Comparison of ENCODE assay signal across 12 mouse cellular contexts in genomic region chr1:92113243-92114009, GRCm38 (mm10).
DNase-seq lines count a peak whose midpoint lies in the region; ATAC-seq and TF ChIP-seq lines count a peak whose summit lies in the region.
"Had no signal": no experiment of that assay in that cellular context is flagged by ENCODE, and none has a peak within 500 bp of the region (broad histone marks: within the 10 kb centered on the region; RNA-seq: fewer than 3 reads in every experiment).

No protein-coding gene starts in this region.

- H3K9ac ChIP-seq in heart, embryonic 13.5 days, result no peak overlapping the region
- no peak overlapping the region for H3K9ac ChIP-seq in ES-Bruce4 (ENCODE audit: low read depth, poor library complexity, severe bottlenecking)
- H3K9ac ChIP-seq in lung, embryonic 14.5 days, result no peak overlapping the region
- H3K9ac ChIP-seq: embryonic facial prominence, embryonic 15.5 days had no signal

- no peak for TF ChIP-seq EP300 in ES-Bruce4 (IDR thresholded peaks at IDR 0.05; ENCODE audit: insufficient read depth, low read depth, low read length)

- H3K36me3 ChIP-seq in heart, embryonic 13.5 days, result no peaks in the 10 kb centered on the region
- H3K36me3 ChIP-seq in ES-Bruce4 (ENCODE audit: control insufficient read depth, insufficient read depth, low read length, poor library complexity, severe bottlenecking), result 0 out of 2 replicates have a peak, but pooled peaks cover 2% of the 10 kb centered on the region
- no peaks in the 10 kb centered on the region for H3K36me3 ChIP-seq in lung, embryonic 14.5 days (ENCODE audit: insufficient read depth)
- H3K36me3 ChIP-seq: embryonic facial prominence, embryonic 15.5 days had no signal

- H3K4me2 ChIP-seq in heart, embryonic 13.5 days, result no peak overlapping the region
- no peak overlapping the region for H3K4me2 ChIP-seq in lung, embryonic 14.5 days
- H3K4me2 ChIP-seq: embryonic facial prominence, embryonic 15.5 days had no signal

- no peak for ATAC-seq in heart, embryonic 13.5 days (ENCODE audit: extremely low read depth, insufficient number of reproducible peaks, low FRiP score, low TSS enrichment)
- ATAC-seq in lung, embryonic 14.5 days (ENCODE audit: insufficient read depth), result peak; percentile 87

- TF ChIP-seq POLR2A in ES-Bruce4 (IDR thresholded peaks at IDR 0.05; ENCODE audit: insufficient read depth, low read length), result no peak

- no peaks in the 10 kb centered on the region for H3K27me3 ChIP-seq in heart, embryonic 13.5 days (replicated peaks)
- H3K27me3 ChIP-seq in ES-Bruce4 (ENCODE audit: control insufficient read depth, insufficient read depth, low read length, poor library complexity, severe bottlenecking), result no peaks in the 10 kb centered on the region
- H3K27me3 ChIP-seq in lung, embryonic 14.5 days (ENCODE audit: insufficient read depth, low read length), result no peaks in the 10 kb centered on the region
- H3K27me3 ChIP-seq: embryonic facial prominence, embryonic 15.5 days had no signal

- H3K27ac ChIP-seq in heart, embryonic 13.5 days (replicated peaks), result peak overlapping the region; percentile 26
- H3K27ac ChIP-seq in ES-Bruce4 (ENCODE audit: insufficient read depth, low read length), result peak overlapping the region; percentile 22
- H3K27ac ChIP-seq in lung, embryonic 14.5 days (ENCODE audit: low read depth), result no peak overlapping the region
- H3K27ac ChIP-seq: embryonic facial prominence, embryonic 15.5 days; kidney, postnatal 0 days had no signal

- peaks cover 71% of the 10 kb centered on the region for H3K4me1 ChIP-seq in heart, embryonic 13.5 days
- peaks cover 7% of the 10 kb centered on the region for H3K4me1 ChIP-seq in ES-Bruce4 (ENCODE audit: control insufficient read depth, insufficient read depth, low read length)
- peaks cover 9% of the 10 kb centered on the region; the same call in 1 of the 2 replicates for H3K4me1 ChIP-seq in lung, embryonic 14.5 days (ENCODE audit: insufficient read depth)

- DNase-seq in heart, adult 8-10 months (ENCODE audit: low spot score), result no peak
- peak; percentile 26 for DNase-seq in ZHBTc4 (ENCODE audit: low read depth, low spot score)
- peak; percentile 72 for DNase-seq in lung, embryonic 14.5 days
- DNase-seq in spleen, postnatal 14 days (ENCODE audit: low spot score in 2 of 2), result no peak
- DNase-seq in cerebellum, adult 18-20 months, result no peak
- DNase-seq in right cerebral cortex, postnatal 4 days, result no peak
- DNase-seq: right cerebral cortex, postnatal 25 days had no signal

- no peak overlapping the region for H3K4me3 ChIP-seq in heart, embryonic 13.5 days
- no peak overlapping the region for H3K4me3 ChIP-seq in ES-Bruce4 (ENCODE audit: low read depth, low read length)
- no peak overlapping the region for H3K4me3 ChIP-seq in lung, embryonic 14.5 days (ENCODE audit: low read depth, low read length)
- H3K4me3 ChIP-seq: embryonic facial prominence, embryonic 15.5 days had no signal

- TF ChIP-seq CTCF in ES-Bruce4 (IDR thresholded peaks at IDR 0.05; ENCODE audit: low read depth, low read length), result no peak
- no peak for TF ChIP-seq CTCF in lung, embryonic 14.5 days (IDR thresholded peaks at IDR 0.05; ENCODE audit: low read depth)

- WGBS in heart, embryonic 13.5 days, result 56% methylated on average over 6 of the region's 6 CpGs
- 48% methylated on average over 6 of the region's 6 CpGs for WGBS in lung, embryonic 14.5 days

- H3K9me3 ChIP-seq in heart, embryonic 13.5 days, result no peaks in the 10 kb centered on the region
- H3K9me3 ChIP-seq in ES-Bruce4 (replicated peaks; ENCODE audit: control insufficient read depth, insufficient read depth, low read length, poor library complexity, severe bottlenecking), result no peaks in the 10 kb centered on the region
- H3K9me3 ChIP-seq in lung, embryonic 14.5 days (ENCODE audit: low read depth, low read length), result no peaks in the 10 kb centered on the region
- H3K9me3 ChIP-seq: embryonic facial prominence, embryonic 15.5 days; G1E had no signal

Comparison
In these comparisons a context has a peak if more than half of its experiments do, and no peak if none do; other contexts are left out.
1. DNase-seq: peak in ZHBTc4 (single experiment) and lung, embryonic 14.5 days (single experiment); none in heart, adult 8-10 months (single experiment), spleen, postnatal 14 days (0 of 2), cerebellum, adult 18-20 months (0 of 2) and right cerebral cortex, postnatal 4 days (single experiment).